Mouse (Mus musculus) cortical plate, adult 2 months (tissue): ENCODE results near the gene Pdss2.
"Not testable (repeated sequence)": the region's sequence is repeated elsewhere in the genome, so short reads cannot be mapped to it uniquely, and the experiment has no call there.

Experiments
- CTCF ChIP-seq: fragments of 200-500 bp; IDR thresholded peaks from 2 replicates; pipeline ENCODE4 v1.5.1; 2011; ENCODE audit warnings: mild to moderate bottlenecking, control low read depth, low read length; ENCODE audit not compliant: insufficient read depth; ENCODE audit errors: extremely low read depth
- POLR2A ChIP-seq: fragments of 200-500 bp; IDR thresholded peaks from 2 replicates; pipeline ENCODE4 v1.6.1; 2011; ENCODE audit warnings: mild to moderate bottlenecking, low read length, control low read depth; ENCODE audit not compliant: insufficient read depth; ENCODE audit errors: extremely low read depth

DNA sequence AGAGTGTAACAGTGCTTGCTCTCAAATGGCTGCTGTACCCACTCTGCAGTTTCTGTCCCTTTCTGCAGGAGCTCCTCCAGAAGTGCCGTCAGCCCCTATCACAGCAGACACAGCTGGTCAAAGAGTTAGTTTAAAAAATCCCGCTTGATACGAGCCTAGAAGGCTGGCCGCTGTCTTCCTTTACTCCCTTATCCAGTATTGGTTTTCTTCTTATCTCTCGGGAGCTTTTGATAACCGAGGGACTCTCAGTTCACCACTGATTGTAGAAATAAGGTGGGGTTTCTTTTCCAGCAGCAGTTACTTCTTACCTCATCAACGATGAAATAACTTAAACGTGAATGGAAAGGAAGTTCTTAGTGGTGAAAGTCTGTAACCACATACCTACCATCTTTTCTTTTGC lies 36.2 kb downstream of the Pdss2 start:
- TF ChIP-seq POLR2A, CTCF: not testable (repeated sequence)
